Mouse (Mus musculus): ENCODE results near the gene Creb3l1. TPM values are rescaled to one million over a fixed set of nuclear protein-coding genes. Genes with fewer than 3 reads are reported as not detected.
A peak's percentile ranks its signal among the peaks of the same experiment; 100 is the strongest.

The Creb3l1 gene
- total RNA-seq, 2 experiments from 2014 or later, result 10.4 to 11.6 TPM

DNA sequence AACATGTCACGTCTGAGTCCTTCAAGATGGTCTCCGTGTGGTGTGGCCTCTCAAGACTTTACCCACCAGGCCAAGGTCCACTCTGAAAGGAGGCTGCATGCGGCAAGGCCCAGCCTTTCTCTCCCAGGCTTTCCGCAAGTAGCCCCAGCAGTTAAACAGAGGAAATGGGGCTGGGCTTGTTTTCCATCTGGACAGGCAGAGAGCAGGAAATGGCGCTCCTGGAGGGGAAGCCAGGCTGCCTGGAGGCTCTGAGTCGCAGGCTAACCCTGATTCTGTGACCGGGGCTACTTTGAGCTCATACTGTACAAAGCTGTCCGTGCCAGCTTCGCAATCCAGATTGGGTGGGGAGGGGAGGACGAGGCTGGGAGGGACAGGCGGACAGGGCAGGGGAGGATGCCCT lies 56.3 kb downstream of the Creb3l1 start:
- no peak for DNase-seq (ENCODE audit: low spot score in 2 of 2)

DNA sequence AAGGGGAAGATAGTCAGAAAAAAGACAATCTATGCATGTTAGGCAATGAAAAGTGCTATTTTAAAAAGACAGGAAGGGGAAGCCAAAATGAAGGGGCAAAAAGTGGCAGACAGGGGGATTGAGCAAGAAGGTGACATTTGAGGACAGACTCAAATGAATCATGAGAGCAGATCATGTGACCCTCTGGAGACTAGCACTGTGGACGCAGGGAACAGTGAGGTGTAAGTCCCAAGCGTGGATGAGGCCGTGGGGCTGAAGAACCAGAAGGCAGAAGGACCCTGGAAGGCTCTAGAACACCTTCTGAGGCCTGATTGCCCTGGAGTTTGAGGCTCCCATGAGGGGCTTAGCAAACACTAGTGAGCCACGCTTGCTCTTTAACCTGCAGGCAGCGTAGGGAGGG lies 57.9 kb downstream of the Creb3l1 start:
- DNase-seq (ENCODE audit: low spot score in 2 of 2), result no peak

DNA sequence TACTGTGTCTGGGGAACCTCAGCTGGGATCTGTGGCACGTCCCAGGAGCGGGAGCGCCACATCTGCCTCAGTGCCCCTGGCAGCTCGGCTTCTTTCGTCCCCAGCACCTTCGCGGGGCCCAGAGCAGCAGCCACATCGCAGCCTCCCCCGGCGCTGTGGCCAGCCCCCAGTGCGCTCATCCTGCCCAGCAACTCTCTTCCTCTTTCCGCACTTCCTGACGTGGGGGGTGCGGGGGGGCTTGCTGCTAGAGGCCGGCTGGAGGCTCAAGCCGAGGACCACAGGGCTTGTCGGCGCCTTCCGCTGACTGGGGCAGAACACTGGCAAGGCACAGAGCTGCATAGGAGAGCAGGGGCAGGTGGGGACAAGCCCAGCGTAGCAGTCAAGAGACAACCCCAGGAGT lies 58.9 kb downstream of the Creb3l1 start:
- DNase-seq (ENCODE audit: low spot score in 2 of 2), result peak; percentile 18 to 48

DNA sequence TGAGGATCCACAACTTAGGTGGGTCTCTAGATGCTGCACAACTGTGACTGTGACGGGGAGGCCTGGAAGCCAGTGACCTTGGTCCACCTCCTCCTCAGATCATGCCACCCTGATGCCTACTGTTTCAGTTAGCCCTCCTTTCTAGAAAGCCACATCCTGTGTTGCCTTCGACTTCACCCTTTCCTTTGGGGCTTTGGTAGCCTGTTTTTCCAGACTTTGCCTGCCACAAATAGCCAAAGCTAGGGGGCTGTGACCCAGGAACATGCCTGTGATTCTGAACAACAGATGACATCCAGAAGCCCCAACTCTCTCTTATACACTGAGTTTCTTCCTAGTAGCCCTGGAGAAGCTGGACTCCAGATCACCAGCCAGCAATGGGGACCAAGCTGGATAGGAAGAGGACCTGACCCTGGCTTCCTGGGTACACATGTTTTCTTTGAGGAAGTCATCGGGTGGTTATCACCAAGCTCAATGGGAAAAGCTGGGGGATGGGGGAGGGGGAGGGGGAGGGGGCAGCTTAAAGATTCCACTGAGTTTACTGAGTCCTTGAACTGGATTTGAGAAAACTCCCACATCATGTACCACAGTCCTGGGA lies 59.6 kb downstream of the Creb3l1 start:
- no peak for DNase-seq (ENCODE audit: low spot score in 2 of 2)

DNA sequence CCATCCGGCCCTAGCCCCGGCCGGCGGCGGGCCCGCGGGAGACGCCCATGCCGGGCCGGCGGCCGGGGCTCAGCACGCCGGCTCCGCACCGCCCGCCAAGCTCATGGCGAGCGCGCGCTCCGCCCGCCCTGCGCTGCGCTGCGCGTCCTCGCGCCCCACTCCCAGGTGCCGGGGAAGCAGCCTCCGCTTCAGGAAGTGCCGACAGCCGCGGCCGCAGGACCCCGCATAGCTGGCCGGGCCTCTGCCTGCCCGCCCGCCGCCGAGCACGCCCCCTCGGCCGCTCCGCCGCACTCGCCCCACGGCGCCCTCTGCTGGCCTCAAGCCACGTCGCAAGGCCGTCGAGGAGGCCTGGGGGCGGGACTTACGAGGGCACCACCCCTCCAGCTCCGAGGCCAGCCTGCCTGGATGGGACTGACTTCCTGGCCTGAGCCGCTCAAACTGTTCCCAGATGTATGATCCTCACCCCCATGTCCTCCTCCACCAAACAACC lies 60.8 kb downstream of the Creb3l1 start:
- peak; percentile 97 to 98 for DNase-seq (ENCODE audit: low spot score in 2 of 2)

DNA sequence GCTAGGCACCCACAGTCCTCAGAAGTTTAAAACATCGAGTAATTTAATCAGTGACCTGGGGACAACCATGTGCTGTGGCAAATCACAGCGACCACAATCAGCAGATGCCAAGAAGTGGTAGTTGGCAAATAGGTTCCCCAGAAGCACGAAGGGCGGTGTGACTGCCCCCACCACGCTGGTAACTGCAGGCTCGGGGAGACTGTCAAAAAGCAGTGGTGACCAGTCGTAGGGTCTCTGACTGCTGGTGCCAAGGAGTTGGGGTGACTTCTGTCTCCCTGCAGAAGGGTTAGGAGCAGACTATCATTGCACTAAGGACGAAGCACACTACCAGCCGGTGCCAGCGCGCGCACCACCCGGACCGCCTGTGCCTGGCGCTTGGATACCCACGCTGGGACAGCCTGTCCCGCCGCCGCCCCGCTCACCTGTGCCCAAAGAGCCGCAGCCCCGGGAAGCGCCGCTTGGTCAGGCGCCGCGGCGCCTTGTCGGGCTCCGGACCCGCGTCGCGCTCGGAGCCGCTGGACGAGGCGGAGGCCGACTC lies 61.4 kb downstream of the Creb3l1 start:
- DNase-seq (ENCODE audit: low spot score in 2 of 2), result peak; percentile 41 to 48

DNA sequence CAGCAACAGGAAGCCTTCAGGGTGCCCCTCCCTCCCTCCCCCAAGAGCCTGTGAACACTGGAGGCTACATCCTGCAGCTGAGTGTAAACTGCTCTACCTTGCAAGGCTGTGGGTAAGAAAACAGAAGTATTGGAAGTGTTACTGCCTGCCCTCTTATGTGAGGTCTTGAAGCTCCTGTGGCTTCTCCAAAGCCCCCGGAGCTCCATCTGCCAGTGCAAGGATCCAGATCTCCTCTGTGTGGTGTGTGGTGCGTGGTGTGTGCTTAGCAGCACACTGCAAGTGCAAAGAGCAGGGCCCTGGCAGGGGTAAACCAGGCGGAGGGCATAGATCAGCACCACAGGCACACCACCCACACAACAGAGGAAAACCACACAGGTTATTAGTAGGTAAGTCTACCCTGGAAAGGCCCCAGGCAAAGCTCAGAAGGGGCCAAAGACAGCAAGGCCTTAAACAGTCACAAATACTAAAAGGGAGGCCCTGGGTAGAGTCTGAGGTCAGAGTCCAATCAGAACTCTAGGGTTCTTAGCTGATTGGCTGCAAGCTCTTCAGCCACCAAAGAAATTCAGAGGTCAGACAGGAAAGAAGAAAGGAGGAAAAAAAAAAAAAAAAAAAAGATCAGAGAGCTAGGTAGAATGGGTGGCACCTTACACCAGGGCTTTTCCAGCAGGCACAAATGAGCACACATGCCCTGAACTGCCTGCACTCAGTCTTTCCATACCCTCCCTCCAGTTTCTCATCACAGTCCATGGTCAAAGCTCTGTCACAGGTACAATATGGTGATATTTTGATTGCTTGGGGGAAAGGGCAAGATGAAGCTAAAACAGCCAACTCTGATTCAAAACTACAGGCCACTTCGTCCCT lies 62.2 kb downstream of the Creb3l1 start:
- DNase-seq (ENCODE audit: low spot score in 2 of 2), result no peak

DNA sequence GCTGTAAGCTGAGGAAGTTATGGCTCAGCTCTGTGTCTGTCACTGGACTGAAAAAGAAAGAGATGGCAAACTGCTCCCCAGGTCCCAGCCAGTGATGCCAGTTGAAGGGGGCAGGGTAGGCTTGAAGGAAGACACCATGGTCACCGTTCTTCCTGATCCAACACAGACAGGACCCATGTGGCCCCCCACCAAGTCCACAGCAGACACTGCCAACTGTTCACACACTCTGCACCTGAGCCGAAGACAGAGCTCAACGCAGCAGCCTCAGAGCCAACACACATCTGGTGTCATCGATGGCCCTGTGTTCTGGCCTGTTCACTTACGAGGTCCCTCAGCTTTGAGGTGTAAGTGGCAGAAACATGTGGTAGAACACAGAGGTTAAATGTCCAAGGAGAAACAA lies 63.8 kb downstream of the Creb3l1 start:
- DNase-seq (ENCODE audit: low spot score in 2 of 2), result no peak

DNA sequence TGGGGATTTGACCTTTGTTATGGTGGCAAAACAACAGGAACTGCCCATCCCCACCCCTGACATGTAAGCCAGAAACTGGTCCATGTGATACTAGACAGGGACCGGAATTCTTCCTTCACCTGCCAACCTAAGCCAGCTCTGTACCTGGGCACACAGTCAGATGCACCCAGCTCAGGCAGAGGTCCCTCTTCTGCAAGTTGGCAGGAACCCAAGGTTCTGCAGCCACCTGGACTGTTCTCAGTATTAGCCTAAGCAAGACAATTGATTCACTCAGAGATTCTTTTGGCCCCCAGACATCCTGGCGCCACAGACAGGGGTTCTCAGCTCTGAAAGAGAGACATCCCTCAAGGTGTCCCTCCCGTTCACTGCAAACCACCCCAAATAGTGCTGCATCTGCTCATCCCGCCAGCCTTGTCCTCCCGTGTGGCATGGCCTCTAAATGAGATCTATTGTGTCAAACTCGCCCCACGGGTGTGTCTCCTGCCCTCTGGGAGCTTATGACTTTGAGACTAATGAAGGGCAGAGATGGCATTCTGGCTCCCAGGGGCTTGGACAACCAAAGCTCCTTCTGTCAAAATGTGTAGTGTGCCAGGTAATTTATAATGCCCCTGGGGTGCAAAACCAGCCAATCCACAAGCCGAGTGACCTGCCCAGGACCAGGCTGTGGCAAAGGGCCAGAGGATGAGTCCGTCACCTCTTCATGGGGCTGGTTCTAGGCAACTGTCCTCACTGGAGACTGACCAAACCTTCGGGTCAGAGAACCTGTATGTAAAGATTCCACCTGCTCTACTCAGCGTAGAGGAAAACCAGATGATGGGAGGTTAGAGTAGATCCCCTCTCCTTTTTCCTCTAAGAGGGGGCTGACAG lies 64.5 kb downstream of the Creb3l1 start:
- DNase-seq (ENCODE audit: low spot score in 2 of 2), result no peak

DNA sequence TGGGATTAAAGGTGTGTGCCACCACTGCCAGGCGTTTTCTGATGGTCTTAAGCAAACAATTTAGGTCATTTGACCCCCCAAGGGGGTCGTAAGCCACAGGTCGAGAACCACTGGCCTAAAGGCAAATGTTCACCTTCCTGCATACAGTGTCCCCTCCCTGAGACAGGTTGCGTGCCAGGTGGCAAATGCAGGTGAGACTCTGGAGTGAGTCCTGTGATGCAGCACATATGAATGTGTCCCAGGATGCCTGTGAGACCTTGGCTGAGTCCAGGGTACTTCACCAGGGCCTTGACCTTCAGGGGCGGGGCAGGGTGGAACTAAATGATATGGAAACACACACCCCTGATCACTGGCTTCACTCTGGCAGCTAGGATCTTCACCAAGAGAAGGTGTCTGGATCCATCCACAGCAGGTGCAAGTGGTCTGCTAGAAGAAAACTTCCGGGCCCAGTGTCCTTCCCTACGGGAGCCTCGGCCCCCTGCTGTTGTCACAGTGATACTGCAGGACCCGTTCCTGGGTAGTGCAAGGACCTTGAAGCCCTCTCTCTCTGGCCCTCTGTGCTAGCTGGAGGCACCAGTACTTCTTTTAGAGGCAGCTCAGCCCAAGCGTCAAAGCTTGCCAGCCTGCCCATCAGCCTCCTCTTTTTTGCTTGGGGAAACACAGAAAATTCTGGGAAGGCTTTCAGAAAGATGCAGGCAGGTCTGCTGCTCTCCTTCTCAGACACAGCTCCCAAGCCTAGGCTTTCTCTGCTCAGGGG lies 65.4 kb downstream of the Creb3l1 start:
- DNase-seq (ENCODE audit: low spot score in 2 of 2), result peak; percentile 61 to 73

DNA sequence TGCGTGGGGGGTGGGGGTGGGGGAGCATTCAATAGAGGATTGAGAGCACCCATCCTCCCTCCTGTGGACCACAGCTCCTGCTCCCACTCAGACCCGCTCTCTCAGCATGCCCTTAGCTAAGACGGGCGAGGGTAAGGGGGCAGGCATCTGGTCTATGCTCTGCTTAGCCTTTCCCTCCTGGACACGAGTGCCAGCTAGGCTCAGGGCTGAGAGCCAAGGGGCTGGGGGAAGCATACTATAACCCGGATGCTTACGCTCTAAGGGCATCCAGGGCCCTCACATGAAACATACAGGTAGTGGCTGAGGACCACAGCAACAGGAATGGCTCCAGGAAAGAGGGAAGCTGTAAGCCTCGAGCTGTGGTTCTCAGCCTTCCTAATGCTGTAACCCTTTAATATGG lies 66.3 kb downstream of the Creb3l1 start:
- no peak for DNase-seq (ENCODE audit: low spot score in 2 of 2)

DNA sequence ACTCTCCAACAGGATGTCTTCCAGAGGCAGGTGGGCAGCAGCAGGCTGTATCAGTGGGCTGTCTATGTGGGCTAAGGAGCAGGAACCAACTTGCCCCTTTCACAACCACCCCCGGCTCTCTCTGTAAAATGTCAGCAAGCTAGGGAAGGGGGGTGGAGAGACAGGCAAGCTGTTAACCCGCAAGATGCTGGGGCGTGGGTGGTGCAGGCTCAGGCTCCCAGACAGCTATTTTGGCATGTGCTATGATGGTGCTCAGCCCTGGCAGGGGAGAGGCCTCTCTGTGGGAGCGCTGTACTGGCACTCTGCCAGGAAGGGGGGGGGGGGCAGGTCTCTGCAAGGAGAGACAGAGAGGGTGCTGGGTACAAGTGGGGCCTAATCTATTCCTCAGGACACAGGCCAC lies 67.2 kb downstream of the Creb3l1 start:
- peak; percentile 72 to 77 for DNase-seq (ENCODE audit: low spot score in 2 of 2)

DNA sequence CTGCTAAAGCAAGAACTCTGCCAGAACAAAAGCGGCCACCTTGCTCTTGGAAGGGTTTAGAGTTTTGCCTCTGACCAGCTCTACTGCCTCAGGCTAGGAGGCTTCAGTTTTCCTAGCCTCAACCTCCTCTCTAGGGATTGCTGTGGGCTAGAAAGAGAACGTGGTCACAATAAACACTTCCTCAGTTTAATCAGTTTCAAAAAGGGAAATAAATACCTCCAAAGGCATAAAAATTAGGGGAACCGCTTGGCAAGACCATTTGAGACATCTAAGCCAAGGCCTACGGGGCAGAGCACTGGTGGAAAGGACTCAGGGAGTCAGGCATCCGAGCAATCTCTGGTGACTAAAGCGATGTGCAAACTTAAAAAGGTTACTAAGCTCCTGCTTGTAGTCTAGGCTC lies 68.4 kb downstream of the Creb3l1 start:
- no peak for DNase-seq (ENCODE audit: low spot score in 2 of 2)

DNA sequence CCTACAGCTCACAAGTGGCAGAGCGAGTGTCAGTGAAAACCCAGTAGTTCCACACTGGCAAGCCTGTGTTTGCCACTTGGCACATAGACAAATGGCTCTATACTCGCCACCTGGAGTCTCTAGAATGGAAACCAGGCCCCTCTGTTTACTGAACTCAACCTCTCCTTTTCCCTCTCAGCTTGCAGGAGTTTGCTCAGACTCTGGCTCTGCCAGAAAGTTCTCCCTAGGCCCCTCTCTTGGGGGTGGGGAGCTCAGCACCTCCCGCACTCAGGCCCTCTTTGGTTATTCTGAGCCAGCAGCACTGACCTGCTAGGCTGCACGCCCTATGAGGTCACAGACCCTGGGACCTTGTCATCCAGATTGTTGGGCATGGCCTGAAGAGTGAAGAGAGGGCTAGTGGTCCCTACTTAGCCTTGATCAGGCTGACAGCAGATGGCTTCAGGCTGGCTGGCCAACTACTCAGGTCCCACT lies 69.1 kb downstream of the Creb3l1 start:
- DNase-seq (ENCODE audit: low spot score in 2 of 2), result peak in 1 of 2 experiments; percentile 12

DNA sequence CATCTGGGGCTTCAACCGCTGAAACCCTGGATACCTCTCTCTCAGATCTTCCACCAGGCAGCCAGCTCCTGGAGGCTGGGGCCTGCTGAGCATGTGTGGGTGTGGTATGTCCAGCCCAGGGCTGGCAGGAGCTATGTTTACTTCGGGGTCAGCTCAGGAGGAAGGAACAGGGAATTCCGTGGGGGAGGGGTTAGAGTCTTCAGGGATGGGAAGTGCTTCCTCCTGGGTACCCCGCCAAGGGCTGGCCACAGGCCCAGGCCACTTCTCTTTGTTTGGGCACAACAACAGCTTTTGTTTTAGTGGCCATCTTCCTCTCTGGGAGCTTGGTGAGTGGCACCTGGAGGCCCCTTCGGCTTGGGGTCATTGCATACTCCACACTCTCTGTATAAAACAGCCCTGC lies 70.5 kb downstream of the Creb3l1 start:
- DNase-seq (ENCODE audit: low spot score in 2 of 2), result peak in 1 of 2 experiments; percentile 20

DNA sequence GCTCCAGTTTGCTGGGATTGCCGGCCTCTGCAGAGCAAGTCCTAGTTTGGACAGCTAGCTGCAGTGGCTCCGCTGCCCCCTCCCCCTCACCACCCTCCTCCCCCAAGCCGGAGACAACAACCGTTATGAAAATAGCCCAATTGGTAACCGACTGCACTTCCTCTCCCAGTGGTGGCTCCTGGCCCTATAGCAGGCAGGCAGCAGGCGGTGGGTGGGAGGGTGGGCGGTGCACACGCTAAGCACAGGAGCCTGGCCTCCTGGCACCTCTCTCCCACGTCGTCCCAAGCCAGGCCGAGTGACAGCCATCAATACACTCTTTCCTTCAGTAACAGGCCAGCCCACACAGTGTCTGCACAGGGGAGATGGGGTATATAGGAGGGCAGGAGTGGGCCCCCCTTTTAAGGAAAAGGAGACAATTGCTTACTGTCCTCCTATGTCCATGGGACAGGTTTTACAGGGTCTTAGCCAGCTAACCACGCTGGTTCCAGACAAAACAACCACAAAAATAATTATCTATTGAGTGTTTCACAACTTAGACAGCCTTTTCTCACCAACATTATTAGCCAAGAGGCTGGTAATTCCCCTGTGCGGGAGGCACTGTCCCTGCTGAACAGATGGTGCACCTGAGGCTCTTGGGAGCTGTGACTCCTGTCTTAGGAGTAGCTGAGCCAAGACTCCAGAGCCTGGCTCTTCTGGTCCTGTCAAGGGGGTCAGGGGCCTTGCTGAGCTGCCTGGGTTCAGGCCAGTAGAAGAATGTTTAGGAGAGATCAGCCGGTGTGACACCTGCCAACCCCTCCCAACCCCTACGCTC lies 73.8 kb downstream of the Creb3l1 start:
- peak in 1 of 2 experiments; percentile 42 for DNase-seq (ENCODE audit: low spot score in 2 of 2)

DNA sequence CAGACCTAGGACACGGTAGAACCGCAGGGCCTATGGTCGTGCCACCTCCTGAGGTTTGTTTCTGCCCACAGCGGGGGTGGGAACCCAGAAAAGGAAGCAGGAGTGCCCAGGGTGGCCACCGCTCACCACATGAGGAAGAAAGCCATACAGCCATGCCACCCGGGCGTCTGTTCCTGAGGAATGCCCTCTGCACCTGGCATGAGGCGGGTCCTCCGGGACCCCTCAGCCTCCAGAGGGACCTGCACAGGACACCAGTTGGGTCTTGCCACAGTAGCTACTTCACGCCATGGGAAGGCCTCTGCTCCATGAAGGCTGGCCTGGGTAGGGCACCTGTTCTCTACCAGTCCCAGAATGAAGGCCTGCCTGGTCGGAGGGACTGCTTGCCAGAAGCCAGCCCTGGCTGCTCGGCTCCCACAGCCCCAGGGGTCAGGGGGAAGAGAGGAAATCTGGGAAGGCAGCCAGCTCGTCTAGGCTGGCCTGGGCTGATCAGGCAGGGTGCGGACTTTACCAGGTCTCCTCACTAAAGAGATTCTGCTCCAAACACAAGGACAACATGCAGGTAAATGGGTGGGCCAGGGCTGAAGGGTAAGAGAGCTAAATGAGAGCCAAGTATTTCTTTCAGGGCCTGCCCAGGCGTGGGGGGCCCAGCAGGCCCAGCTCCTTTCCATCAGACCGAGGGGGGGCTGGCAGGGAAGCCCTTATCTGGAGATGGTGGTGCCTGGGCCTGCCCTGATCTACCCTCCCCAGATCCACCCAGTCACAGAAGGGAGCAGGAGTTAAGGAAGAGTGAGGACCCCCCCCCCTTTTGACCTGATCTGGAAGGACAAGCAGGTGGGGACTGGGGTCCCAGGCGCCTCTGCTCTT lies 74.7 kb downstream of the Creb3l1 start:
- peak; percentile 45 to 57 for DNase-seq (ENCODE audit: low spot score in 2 of 2)

DNA sequence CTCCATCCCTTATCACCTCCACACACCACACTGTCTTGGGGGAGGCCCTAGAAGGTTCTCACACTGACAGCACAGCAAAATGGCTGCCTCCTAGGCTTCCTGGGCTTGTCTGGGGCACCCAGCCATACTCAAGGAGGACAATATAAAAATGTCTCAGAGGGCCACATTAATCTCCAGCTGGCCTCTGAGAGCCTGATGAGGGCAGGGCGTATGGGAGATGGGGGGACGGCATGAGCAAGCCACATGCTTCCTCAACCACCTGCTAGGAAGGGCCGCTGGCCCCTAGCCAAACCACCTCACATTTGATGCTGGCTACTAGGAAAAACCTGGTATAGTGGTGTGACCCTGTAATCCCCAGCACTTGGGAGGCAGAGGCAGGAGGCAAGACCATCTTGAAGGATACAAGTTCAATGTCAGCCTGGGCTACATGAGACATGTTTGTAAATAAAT lies 75.5 kb downstream of the Creb3l1 start:
- DNase-seq (ENCODE audit: low spot score in 2 of 2), result no peak

DNA sequence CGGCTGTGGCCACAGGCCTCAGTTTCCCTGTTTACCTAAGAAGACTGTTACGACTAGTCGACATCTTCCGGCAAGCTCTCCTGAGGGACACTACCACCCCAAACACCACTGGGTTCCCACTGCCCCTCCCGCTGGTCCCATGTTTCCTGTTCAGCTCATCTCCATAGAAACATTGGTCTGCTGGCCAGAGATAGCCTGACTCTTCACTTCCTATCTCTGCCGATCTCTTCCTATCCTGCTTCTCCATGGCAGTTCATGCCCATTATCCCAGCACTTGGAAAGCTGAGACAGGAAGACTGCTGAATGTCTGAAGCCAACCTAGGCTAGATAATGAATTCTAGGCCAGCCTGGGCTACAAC lies 76.2 kb downstream of the Creb3l1 start:
- DNase-seq (ENCODE audit: low spot score in 2 of 2), result no peak
